Mouse (Mus musculus) G1E (cell line): Measurements from ENCODE around the gene Cnpy3.

Source experiments
- CTCF ChIP-seq: IDR thresholded peaks from 2 replicates; pipeline ENCODE4 v1.5.1; 2012; ENCODE audit warnings: low read depth, low read length, inconsistent platforms, mixed read lengths
- GATA1 ChIP-seq: IDR thresholded peaks from 2 replicates; pipeline ENCODE4 v1.6.1; 2012; ENCODE audit warnings: borderline replicate concordance, low read length, inconsistent platforms, mixed read lengths
- POLR2AphosphoS5 ChIP-seq: IDR thresholded peaks from 2 replicates; pipeline ENCODE4 v1.6.1; 2012; ENCODE audit warnings: low read depth, low read length, inconsistent platforms; ENCODE audit not compliant: insufficient replicate concordance
- TAL1 ChIP-seq: conservative IDR thresholded peaks from 2 replicates; pipeline ENCODE4 v1.6.1; 2012; ENCODE audit warnings: low read depth, low read length, inconsistent platforms, mixed read lengths

GRCm38 (mm10) chr17:46690665-46691064 lies 61.3 kb downstream of the Cnpy3 start:
- TF ChIP-seq CTCF (no peak), GATA1 (no peak), TAL1 (no peak), POLR2AphosphoS5 (no peak)
